Mouse (Mus musculus) forebrain, embryonic 12.5 days (tissue): Measurements from ENCODE around the gene Lrrc56. TPM values are rescaled to one million over a fixed set of nuclear protein-coding genes. Genes with fewer than 3 reads are reported as not detected.

Experiments used
- microRNA counts: library from miRNA; unstranded; fragments of <30 nt; microRNA quantifications from one replicate; lab custom pipeline; 2017
- microRNA-seq: library from miRNA; unstranded; fragments of <30 nt; microRNA quantifications from one replicate; pipeline ENCODE4, GENCODE M21; 2017
- polyA plus RNA-seq: library from polyadenylated mRNA; unstranded; fragments of >200 nt; fragmentation: Nextera tagmentation; extraction: Ambion mirVana; gene quantifications from 2 replicates; pipeline ENCODE4 v1.2.1, GENCODE M21; 2016

The Lrrc56 gene
- polyA plus RNA-seq, 1 experiment from 2014 or later, result 14.2 TPM

MicroRNAs encoded within 50 kb of the gene (microRNA counts, 519-probe panel; counts per million panel counts)
- microRNA mmu-miR-210 (lab: Ali Mortazavi, UCI), result 5,292 counts per million, percentile 74 among the panel's probes with 10 or more counts

Small RNA genes lying within 50 kb of the gene (microRNA-seq; reads per million reads assigned to microRNA genes)
- 799 reads per million, percentile 75 among the genes with 10 or more reads in this experiment for gene Mir210

Other genes starting within 250 kb of the Lrrc56 start
- gene Ifitm5, start 243.9 kb upstream of the Lrrc56 start, polyA plus RNA-seq, result 0.78 and 1.4 TPM in 2 replicates
- gene Gm45717, start 238.2 kb upstream of the Lrrc56 start, polyA plus RNA-seq, result not detected in 2 replicates
- gene Ifitm2, start 238.2 kb upstream of the Lrrc56 start, polyA plus RNA-seq, result 178 and 217 TPM in 2 replicates
- 5.8 and 6.2 TPM in 2 replicates for gene Ifitm1, start 226.9 kb upstream of the Lrrc56 start, polyA plus RNA-seq
- gene Ifitm3, start 183.4 kb upstream of the Lrrc56 start, polyA plus RNA-seq, result 11.6 and 13.0 TPM in 2 replicates
- gene Ifitm6, start 176.2 kb upstream of the Lrrc56 start, polyA plus RNA-seq, result not detected in 2 replicates
- not detected in 2 replicates for gene Gm17387, start 165.0 kb upstream of the Lrrc56 start, polyA plus RNA-seq
- gene B4galnt4, start 133.1 kb upstream of the Lrrc56 start, polyA plus RNA-seq, result 40.7 and 43.6 TPM in 2 replicates
- 1.3 and 1.5 TPM in 2 replicates for gene Pkp3, start 115.9 kb upstream of the Lrrc56 start, polyA plus RNA-seq
- 1.3 and 1.5 TPM in 2 replicates for gene Sigirr, start 93.6 kb upstream of the Lrrc56 start, polyA plus RNA-seq
- gene Ano9, start 76.4 kb upstream of the Lrrc56 start, polyA plus RNA-seq, result 0.31 and 0.37 TPM in 2 replicates
- 63.5 and 64.9 TPM in 2 replicates for gene Ptdss2, start 71.8 kb upstream of the Lrrc56 start, polyA plus RNA-seq
- 47.2 and 49.7 TPM in 2 replicates for gene Rnh1, start 21.3 kb upstream of the Lrrc56 start, polyA plus RNA-seq
- gene Hras, start 152 bp upstream of the Lrrc56 start, polyA plus RNA-seq, result 79.1 and 89.4 TPM in 2 replicates
- 3.3 and 3.7 TPM in 2 replicates for gene Lmntd2, start 19.9 kb downstream of the Lrrc56 start, polyA plus RNA-seq
- 35.4 and 38.5 TPM in 2 replicates for gene Rassf7, start 21.7 kb downstream of the Lrrc56 start, polyA plus RNA-seq
- gene Phrf1, start 34.6 kb downstream of the Lrrc56 start, polyA plus RNA-seq, result 106 and 107 TPM in 2 replicates
- 0.69 and 0.83 TPM in 2 replicates for gene Irf7, start 72.3 kb downstream of the Lrrc56 start, polyA plus RNA-seq
- gene Cdhr5, start 82.6 kb downstream of the Lrrc56 start, polyA plus RNA-seq, result not detected in 2 replicates
- gene Sct, start 85.0 kb downstream of the Lrrc56 start, polyA plus RNA-seq, result 0.70 TPM in 1 of 2 replicates, not detected in the other
- 0.38 and 0.60 TPM in 2 replicates for gene Drd4, start 97.8 kb downstream of the Lrrc56 start, polyA plus RNA-seq
- gene Deaf1, start 133.5 kb downstream of the Lrrc56 start, polyA plus RNA-seq, result 74.0 and 78.4 TPM in 2 replicates
- 59.9 and 63.6 TPM in 2 replicates for gene Tmem80, start 133.6 kb downstream of the Lrrc56 start, polyA plus RNA-seq
- 1.2 and 1.7 TPM in 2 replicates for gene Eps8l2, start 144.7 kb downstream of the Lrrc56 start, polyA plus RNA-seq
- gene Taldo1, start 198.0 kb downstream of the Lrrc56 start, polyA plus RNA-seq, result 397 and 407 TPM in 2 replicates
- 47.0 and 50.0 TPM in 2 replicates for gene Gatd1, start 220.0 kb downstream of the Lrrc56 start, polyA plus RNA-seq
- gene Cend1, start 235.3 kb downstream of the Lrrc56 start, polyA plus RNA-seq, result 20.5 and 22.5 TPM in 2 replicates
- gene Slc25a22, start 243.7 kb downstream of the Lrrc56 start, polyA plus RNA-seq, result 57.4 and 60.9 TPM in 2 replicates
- gene Pidd1, start 249.9 kb downstream of the Lrrc56 start, polyA plus RNA-seq, result 16.9 and 18.8 TPM in 2 replicates